Mouse (Mus musculus) mouse embryonic stem cell (cell line): ENCODE results near the gene Vmn1r15.

Source experiments
- in situ Hi-C, 2 experiments: fragments of 300-500 bp; cut with MboI; formaldehyde crosslinking; loops; 1 replicate in 1 of 2; 3 replicates in 1 of 2; pipeline ENCODE4 v1.14.3; 2019 to 2020; ENCODE audit warnings: low sequenced_read_pairs in 2 of 2, low pct_unique_long_range_greater_than_20kb in 1 of 2, mixed read lengths in 1 of 2; ENCODE audit not compliant: unreplicated experiment in 1 of 2

Gene Vmn1r15

GRCm38 (mm10) chr6:57257652-57258051 lies at the start of gene Vmn1r15:
Vmn1r15 (plus strand) TSS chr6:57257952.
- in situ Hi-C loops: no loop called here

- in situ Hi-C loops: no loop called here
Measured at GRCm38 (mm10) chr6:57231386-57231785, 26.4 kb upstream of the Vmn1r15 start, which contains the start of gene Vmn1r14. Vmn1r14 (plus strand) TSS chr6:57231686.

GRCm38 (mm10) chr6:57260990-57261389 lies 3.2 kb downstream of the Vmn1r15 start:
- in situ Hi-C loops: no loop called here

GRCm38 (mm10) chr6:57271881-57272280 lies 14.1 kb downstream of the Vmn1r15 start:
- in situ Hi-C loops: no loop called here

- in situ Hi-C loops: no loop called here
Measured at GRCm38 (mm10) chr6:57272517-57272916, 14.8 kb downstream of the Vmn1r15 start.

GRCm38 (mm10) chr6:57278952-57279351 lies 21.2 kb downstream of the Vmn1r15 start:
- in situ Hi-C loops: no loop called here
